Mouse (Mus musculus): ENCODE data around the gene Kcnn3.

DNA sequence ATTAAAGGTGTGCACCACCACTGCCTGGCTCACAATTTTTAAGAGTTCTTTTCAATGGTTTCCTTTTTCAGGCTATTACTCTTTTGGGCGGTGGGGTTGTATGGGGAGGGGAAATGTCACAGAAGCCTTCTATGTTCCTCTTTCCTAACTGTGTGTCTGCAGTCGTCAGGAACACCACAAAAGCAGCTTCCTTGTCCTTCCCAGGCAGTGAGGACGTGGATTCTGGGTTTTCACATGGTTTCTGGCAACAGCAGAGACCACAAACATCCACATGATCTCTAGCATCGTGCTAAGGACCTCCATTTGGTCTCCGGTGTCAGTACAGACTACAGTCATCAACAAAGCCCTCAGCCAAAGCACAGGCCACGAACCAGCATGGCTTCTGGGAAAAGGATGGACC lies 46.1 kb upstream of the Kcnn3 start:
- no peak for TF ChIP-seq GATA1 (IDR thresholded peaks at IDR 0.05; ENCODE audit: borderline replicate concordance, low read length)
- TF ChIP-seq FLI1 (IDR thresholded peaks at IDR 0.05; ENCODE audit: low read length) = no peak

Measured in megakaryocyte, embryonic 14.5 days (primary cell).